Comparison of ENCODE assay signal across 34 mouse cellular contexts in genomic region chr2:107149851-107150250, GRCm38 (mm10).
"Had no signal": no experiment of that assay in that cellular context is flagged by ENCODE, and none has a peak within 500 bp of the region (broad histone marks: within the 10 kb centered on the region; RNA-seq: fewer than 3 reads in every experiment).

No protein-coding gene starts in this region.

- H3K9me3 ChIP-seq: heart, embryonic 10.5 days; heart, embryonic 12.5 days; heart, embryonic 13.5 days; heart, embryonic 15.5 days; hindbrain, embryonic 10.5 days; hindbrain, embryonic 12.5 days; hindbrain, embryonic 13.5 days; hindbrain, embryonic 15.5 days; intestine, embryonic 15.5 days; kidney, embryonic 15.5 days had no signal

- DNase-seq: heart, postnatal 10 days; heart, postnatal 14 days; heart, postnatal 36 days; heart, postnatal 4 days; kidney, adult 11 months; kidney, adult 18-20 months; kidney, adult 2 months; kidney, adult 8-10 months; kidney, adult 9 months; kidney, postnatal 10 days; kidney, postnatal 14 days; kidney, postnatal 25 days; kidney, postnatal 36 days; kidney, postnatal 4 days; layer of hippocampus, postnatal 36 days had no signal

- H3K36me3 ChIP-seq: heart, embryonic 10.5 days; heart, embryonic 12.5 days; heart, embryonic 13.5 days; heart, embryonic 15.5 days; hindbrain, embryonic 10.5 days; hindbrain, embryonic 12.5 days; hindbrain, embryonic 13.5 days; hindbrain, embryonic 15.5 days; intestine, embryonic 15.5 days; kidney, embryonic 15.5 days had no signal

- H3K4me2 ChIP-seq: heart, embryonic 11.5 days; heart, embryonic 12.5 days; heart, embryonic 13.5 days; heart, embryonic 15.5 days; hindbrain, embryonic 12.5 days; hindbrain, embryonic 13.5 days; hindbrain, embryonic 14.5 days; hindbrain, embryonic 15.5 days; intestine, embryonic 15.5 days; kidney, embryonic 15.5 days had no signal

- ATAC-seq: hindbrain, embryonic 16.5 days; hindbrain, postnatal 0 days; inflammation-experienced regulatory T-cells, adult 6 months; intestine, embryonic 15.5 days; intestine, embryonic 16.5 days; intestine, postnatal 0 days had no signal

- H3K4me1 ChIP-seq: heart, embryonic 10.5 days; heart, embryonic 12.5 days; heart, embryonic 15.5 days; hindbrain, embryonic 10.5 days; hindbrain, embryonic 12.5 days; hindbrain, embryonic 13.5 days; hindbrain, embryonic 15.5 days; intestine, embryonic 15.5 days; kidney, embryonic 15.5 days had no signal

- H3K27ac ChIP-seq: heart, embryonic 10.5 days; heart, embryonic 13.5 days; heart, embryonic 15.5 days; hindbrain, embryonic 10.5 days; hindbrain, embryonic 12.5 days; hindbrain, embryonic 13.5 days; hindbrain, embryonic 14.5 days; hindbrain, embryonic 15.5 days; hindbrain, postnatal 0 days; intestine, embryonic 15.5 days; kidney, embryonic 15.5 days; kidney, postnatal 0 days; left cerebral cortex, adult 2 months had no signal

- H3K27me3 ChIP-seq: heart, embryonic 12.5 days; heart, embryonic 13.5 days; heart, embryonic 15.5 days; hindbrain, embryonic 12.5 days; hindbrain, embryonic 13.5 days; hindbrain, embryonic 15.5 days; intestine, embryonic 15.5 days; kidney, embryonic 15.5 days had no signal

- H3K4me3 ChIP-seq: heart, embryonic 10.5 days; heart, embryonic 12.5 days; heart, embryonic 13.5 days; heart, embryonic 15.5 days; hindbrain, embryonic 10.5 days; hindbrain, embryonic 12.5 days; hindbrain, embryonic 13.5 days; hindbrain, embryonic 15.5 days; intestine, embryonic 15.5 days; kidney, embryonic 15.5 days; left cerebral cortex, adult 2 months had no signal

- H3K9ac ChIP-seq: heart, embryonic 12.5 days; heart, embryonic 13.5 days; heart, embryonic 15.5 days; hindbrain, embryonic 12.5 days; hindbrain, embryonic 13.5 days; hindbrain, embryonic 14.5 days; intestine, embryonic 15.5 days; kidney, embryonic 15.5 days had no signal
